In genomic region chr5:117313420-117313819, GRCm38 (mm10) we compare ENCODE assay signal across 7 mouse cellular contexts. TPM values are rescaled to one million over a fixed set of nuclear protein-coding genes. Genes with fewer than 3 reads are reported as not detected.
DNase-seq lines count a peak whose midpoint lies in the region; ATAC-seq lines count a peak whose summit lies in the region.

No protein-coding gene starts in this region.

- intact Hi-C loops in heart, postnatal 14 days (cut with DNase I), result no loop called here
- intact Hi-C loops in left cerebral cortex, postnatal 25 days (cut with DNase I), result no loop called here

- H3K9me3 ChIP-seq in embryonic facial prominence, embryonic 13.5 days, result no peaks in the 10 kb centered on the region

- no peak overlapping the region for H3K27ac ChIP-seq in embryonic facial prominence, embryonic 13.5 days

- H3K4me2 ChIP-seq in embryonic facial prominence, embryonic 13.5 days, result peak overlapping the region; percentile 54

- no peaks in the 10 kb centered on the region for H3K36me3 ChIP-seq in embryonic facial prominence, embryonic 13.5 days

- H3K4me3 ChIP-seq in embryonic facial prominence, embryonic 13.5 days, result peak overlapping the region; percentile 29

- DNase-seq in adrenal gland, adult 18-20 months (ENCODE audit: low spot score in 2 of 2), result peak; percentile 51 to 56
- peak; percentile 48 to 61 for DNase-seq in heart, postnatal 14 days
- peak; percentile 80 to 85 for DNase-seq in kidney, postnatal 4 days
- peak; percentile 26 for DNase-seq in thymus, postnatal 14 days
- no peak for DNase-seq in left cerebral cortex, postnatal 25 days (ENCODE audit: low spot score in 2 of 2)

- WGBS in embryonic facial prominence, embryonic 13.5 days, result 13% methylated on average over 14 of the region's 14 CpGs

- H3K4me1 ChIP-seq in embryonic facial prominence, embryonic 13.5 days, result peaks cover 18% of the 10 kb centered on the region

- no peak for ATAC-seq in embryonic facial prominence, embryonic 13.5 days (ENCODE audit: insufficient number of reproducible peaks, insufficient read depth, low FRiP score, low TSS enrichment, low read depth)
- peak; percentile 58 for ATAC-seq in megakaryocyte-erythroid progenitor cell, adult 5-6 weeks (replicated peaks; ENCODE audit: low FRiP score, low TSS enrichment, poor library complexity, severe bottlenecking)

- peak overlapping the region; percentile 36; the same call in 1 of the 2 replicates for H3K9ac ChIP-seq in embryonic facial prominence, embryonic 13.5 days

- peaks cover 22% of the 10 kb centered on the region for H3K27me3 ChIP-seq in embryonic facial prominence, embryonic 13.5 days

RNA-seq across cellular contexts. Expression of gene Vsig10, which starts 5.5 kb away (rescaled TPM):
- 10 to 100 TPM; 11.3 to 16.2 TPM for total RNA-seq in adrenal gland, adult 18-20 months (2021)
- polyA plus RNA-seq in embryonic facial prominence, embryonic 13.5 days (2015; fragmentation: Nextera tagmentation; extraction: Ambion mirVana), result 7.1 and 11.3 TPM in 2 replicates
- 10 to 100 TPM; 12.1 to 16.2 TPM for total RNA-seq in heart, postnatal 14 days (2021)
- total RNA-seq in megakaryocyte-erythroid progenitor cell, adult 5-6 weeks (2014; fragmentation: Nextera tagmentation), result 1.6 and 2.5 TPM in 2 replicates
- 1.4 and 2.2 TPM in 2 replicates for total RNA-seq in megakaryocyte-erythroid progenitor cell, adult 5-6 weeks (2017)
- 1 to 10 TPM; 1.4 to 3.3 TPM for total RNA-seq in left cerebral cortex, postnatal 25 days (2021)

RNA-seq across cellular contexts. Expression of gene Pebp1, which starts 26.0 kb away (rescaled TPM):
- 1,000 to 10,000 TPM; 1,102 to 1,483 TPM for total RNA-seq in adrenal gland, adult 18-20 months (2021)
- 780 and 876 TPM in 2 replicates for polyA plus RNA-seq in embryonic facial prominence, embryonic 13.5 days (2015; fragmentation: Nextera tagmentation; extraction: Ambion mirVana)
- total RNA-seq in heart, postnatal 14 days (2021), result 100 to 1,000 TPM; 399 to 443 TPM
- total RNA-seq in megakaryocyte-erythroid progenitor cell, adult 5-6 weeks (2014; fragmentation: Nextera tagmentation), result 394 and 495 TPM in 2 replicates
- 135 and 142 TPM in 2 replicates for total RNA-seq in megakaryocyte-erythroid progenitor cell, adult 5-6 weeks (2017)
- 100 to 1,000 TPM; 685 to 722 TPM for total RNA-seq in left cerebral cortex, postnatal 25 days (2021)

RNA-seq across cellular contexts. Expression of gene Wsb2, which starts 43.7 kb away (rescaled TPM):
- 100 to 1,000 TPM; 126 to 138 TPM for total RNA-seq in adrenal gland, adult 18-20 months (2021)
- 46.1 and 51.7 TPM in 2 replicates for polyA plus RNA-seq in embryonic facial prominence, embryonic 13.5 days (2015; fragmentation: Nextera tagmentation; extraction: Ambion mirVana)
- 100 to 1,000 TPM in 1 of 2 experiments, 10 to 100 TPM in 1; 96.8 to 103 TPM for total RNA-seq in heart, postnatal 14 days (2021)
- total RNA-seq in megakaryocyte-erythroid progenitor cell, adult 5-6 weeks (2014; fragmentation: Nextera tagmentation), result 18.1 and 23.1 TPM in 2 replicates
- total RNA-seq in megakaryocyte-erythroid progenitor cell, adult 5-6 weeks (2017), result 18.9 and 87.8 TPM in 2 replicates
- total RNA-seq in left cerebral cortex, postnatal 25 days (2021), result 100 to 1,000 TPM; 319 to 325 TPM

Comparison
In these comparisons a context has a peak if more than half of its experiments do, and no peak if none do; other contexts are left out.
1. DNase-seq: peak in adrenal gland, adult 18-20 months (2 of 2), heart, postnatal 14 days (2 of 2), kidney, postnatal 4 days (2 of 2) and thymus, postnatal 14 days (single experiment); none in left cerebral cortex, postnatal 25 days (0 of 2).